Mouse (Mus musculus) heart, adult 11 months (tissue): ENCODE measurements around the gene Gpnmb.

Source experiments
- DNase-seq: peaks from one replicate; pipeline ENCODE4 v3.0.0; 2022

The Gpnmb gene

DNA sequence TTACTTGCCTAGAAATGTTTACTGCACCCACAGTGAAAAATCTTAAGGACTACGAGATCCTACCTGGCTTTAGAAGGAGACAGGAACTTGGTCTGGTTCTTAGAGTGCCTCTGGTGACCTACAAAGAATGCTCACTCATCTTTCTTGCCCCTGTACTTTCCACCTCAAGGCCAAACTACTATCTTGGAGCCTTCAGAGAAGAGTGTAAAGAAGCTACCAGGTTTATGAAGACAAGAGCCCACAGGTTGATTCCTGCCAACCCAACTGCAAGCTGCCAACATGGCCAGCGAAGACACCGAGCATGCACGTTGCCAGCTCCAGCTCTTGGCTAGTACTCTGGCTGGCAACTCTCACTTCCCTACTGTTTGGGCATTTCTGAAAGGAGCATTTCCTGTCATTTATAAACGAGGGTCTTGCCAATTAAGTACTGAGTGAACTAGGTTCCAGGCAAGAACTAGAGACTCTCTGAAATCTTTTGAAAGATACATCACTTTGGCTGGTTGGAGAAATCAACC, 61.3 kb downstream of the Gpnmb start:
- peak; percentile 88 for DNase-seq

GRCm38 (mm10) chr6:49099086-49099485, 62.7 kb downstream of the Gpnmb start:
- peak; percentile 63 for DNase-seq

DNA sequence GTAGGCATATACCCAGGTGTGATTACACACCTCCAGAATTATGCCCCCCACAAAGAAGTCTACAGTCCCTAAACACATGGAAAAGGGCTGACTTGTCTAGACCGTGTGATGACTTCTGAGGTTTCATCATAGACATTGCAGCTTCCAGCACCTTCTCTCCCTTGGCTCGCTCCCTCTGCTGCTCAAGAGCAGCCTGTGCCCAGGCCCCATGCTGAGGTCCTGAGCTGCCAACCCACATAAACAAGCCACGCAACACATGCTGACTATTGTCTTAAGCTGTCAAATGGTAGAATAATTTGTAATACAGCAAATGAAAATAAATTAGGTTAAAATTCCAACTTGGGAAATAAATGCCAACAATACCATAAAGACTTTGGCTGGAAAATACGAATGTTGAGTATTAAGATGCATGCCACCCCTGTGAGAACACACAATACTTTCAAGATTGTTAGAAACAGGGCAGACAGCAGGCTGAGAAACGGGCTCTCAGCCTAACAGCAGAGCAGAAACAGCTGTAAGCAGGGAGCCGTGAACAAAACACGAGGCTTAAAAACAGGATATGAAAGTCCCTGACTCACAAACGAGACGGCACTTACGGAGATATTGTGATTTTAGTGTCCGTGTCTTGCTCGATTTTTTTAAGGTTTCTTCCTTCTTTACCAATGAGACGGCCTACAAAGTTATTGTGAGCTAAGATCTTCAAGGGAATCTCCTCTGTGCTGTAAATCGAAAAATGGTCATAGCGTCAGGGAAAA, 70.6 kb downstream of the Gpnmb start:
- peak; percentile 59 for DNase-seq

DNA sequence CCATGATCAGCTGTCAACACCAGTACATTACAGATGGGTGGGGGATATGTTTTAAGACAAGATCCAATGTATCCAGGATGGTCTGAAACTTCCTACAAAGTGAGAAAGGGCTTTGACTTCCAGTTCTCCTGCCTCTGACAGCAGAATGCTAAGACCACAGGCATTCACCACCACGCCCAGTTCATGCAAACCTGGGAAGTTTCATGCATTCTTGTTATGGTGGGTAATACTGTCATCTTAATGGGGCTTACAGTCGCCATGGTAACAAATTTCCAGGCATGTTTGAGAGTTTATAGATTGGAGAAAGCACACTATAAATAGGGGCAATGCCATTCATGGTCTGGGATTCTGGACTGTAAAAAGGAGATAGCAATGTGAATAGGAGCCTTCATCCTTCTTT, 72.8 kb downstream of the Gpnmb start:
- DNase-seq = peak; percentile 11

DNA sequence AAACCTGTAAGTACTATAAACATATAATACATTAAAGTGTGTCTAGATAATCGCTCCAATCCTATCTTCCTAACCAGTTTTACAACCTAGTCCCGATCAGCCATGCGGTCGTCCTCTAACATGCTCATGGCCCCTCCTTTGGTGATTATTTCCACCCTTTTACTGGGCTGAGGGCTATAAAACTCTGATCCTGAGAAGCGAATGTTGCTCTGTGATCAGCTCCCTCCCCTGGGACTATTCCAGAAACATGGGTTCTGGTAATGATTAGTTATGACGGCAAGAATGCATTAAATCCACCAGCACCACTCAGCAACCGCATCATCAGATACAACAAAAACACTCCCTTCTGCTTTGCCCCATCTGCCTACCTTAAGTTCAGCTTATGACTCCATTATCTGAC, 77.5 kb downstream of the Gpnmb start:
- peak; percentile 77 for DNase-seq

GRCm38 (mm10) chr6:49114457-49114856, 78.1 kb downstream of the Gpnmb start:
- peak; percentile 35 for DNase-seq

- peak; percentile 34 for DNase-seq
These were observed 79.2 kb downstream of the Gpnmb start for GRCm38 (mm10) chr6:49115550-49115949.

- peak; percentile 55 for DNase-seq
These were observed 79.9 kb downstream of the Gpnmb start for GRCm38 (mm10) chr6:49116241-49116640.

GRCm38 (mm10) chr6:49118446-49118845, 82.1 kb downstream of the Gpnmb start:
- DNase-seq = no peak

DNA sequence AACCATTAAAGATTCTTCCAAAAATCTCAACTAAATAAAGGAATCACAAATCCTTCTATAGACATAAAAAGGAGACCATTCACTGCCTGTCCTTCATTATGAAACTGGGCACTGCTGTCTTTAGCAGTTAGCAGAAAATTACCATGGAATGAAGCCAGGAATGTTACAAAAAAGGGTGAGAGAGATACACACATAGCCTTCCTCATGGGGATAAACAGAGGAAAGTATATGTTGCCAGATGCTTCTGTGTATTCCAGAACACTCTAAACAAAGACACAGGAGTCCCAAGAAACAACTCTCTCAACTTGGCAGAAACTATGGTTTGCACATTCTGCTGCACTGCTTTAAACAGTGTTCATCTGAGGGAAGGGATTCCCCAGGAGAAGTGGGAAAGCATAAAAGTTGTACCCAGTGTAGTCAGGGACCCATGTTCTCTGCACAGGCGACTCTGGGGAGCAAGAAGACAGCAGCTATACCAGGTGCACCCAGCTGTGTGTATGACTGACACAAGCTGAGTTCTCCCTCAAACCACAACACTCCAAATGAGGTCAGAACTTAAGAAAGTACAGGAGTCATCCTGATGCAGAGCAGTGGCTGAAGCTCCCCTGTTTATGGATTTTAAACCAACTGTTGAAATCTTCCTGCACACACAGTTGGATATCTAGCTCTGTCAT, 83.3 kb downstream of the Gpnmb start:
- peak; percentile 82 for DNase-seq

- peak; percentile 86 for DNase-seq
These were observed 84.0 kb downstream of the Gpnmb start for GRCm38 (mm10) chr6:49120370-49120769.
